8 mouse cellular contexts compared by ENCODE assay signal in genomic region chr2:132846407-132847358, GRCm38 (mm10). TPM values are rescaled to one million over a fixed set of nuclear protein-coding genes. Genes with fewer than 3 reads are reported as not detected.
DNase-seq lines count a peak whose midpoint lies in the region; ATAC-seq and TF ChIP-seq lines count a peak whose summit lies in the region.

Crls1 (plus strand) TSS chr2:132846666.

- peaks cover 34% of the 10 kb centered on the region for H3K36me3 ChIP-seq in hindbrain, embryonic 10.5 days
- no peaks in the 10 kb centered on the region for H3K36me3 ChIP-seq in lung, postnatal 0 days (ENCODE audit: insufficient read depth, low read length)

- peak within 1 kb of the TSS; percentile 73 for H3K9ac ChIP-seq in lung, postnatal 0 days (replicated peaks; ENCODE audit: low read depth)

- H3K9me3 ChIP-seq in hindbrain, embryonic 10.5 days: no peaks in the 10 kb centered on the region
- H3K9me3 ChIP-seq in lung, postnatal 0 days (ENCODE audit: low read length): no peaks in the 10 kb centered on the region

- peak within 1 kb of the TSS; percentile 94 for H3K4me2 ChIP-seq in lung, postnatal 0 days (replicated peaks; ENCODE audit: low read depth, low read length)

- TF ChIP-seq EP300 in lung, postnatal 0 days (IDR thresholded peaks at IDR 0.05): no peak

- H3K4me1 ChIP-seq in hindbrain, embryonic 10.5 days (replicated peaks): peaks cover 19% of the 10 kb centered on the region
- peaks cover 8% of the 10 kb centered on the region; the same call in 1 of the 2 replicates for H3K4me1 ChIP-seq in lung, postnatal 0 days (ENCODE audit: insufficient read depth, low read depth, low read length)

- H3K27me3 ChIP-seq in hindbrain, embryonic 10.5 days (ENCODE audit: insufficient read depth, poor library complexity, severe bottlenecking): no peaks in the 10 kb centered on the region
- H3K27me3 ChIP-seq in lung, postnatal 0 days (replicated peaks; ENCODE audit: insufficient read depth, low read length): no peaks in the 10 kb centered on the region

- TF ChIP-seq CTCF in lung, postnatal 0 days (IDR thresholded peaks at IDR 0.05): peak; percentile 99

- peak within 1 kb of the TSS; percentile 92 for H3K27ac ChIP-seq in hindbrain, embryonic 10.5 days
- H3K27ac ChIP-seq in lung, postnatal 0 days (ENCODE audit: low read length): peak within 1 kb of the TSS; percentile 72

- ATAC-seq in frontal cortex, adult (ENCODE audit: low TSS enrichment): peak; percentile 85
- peak; percentile 91 for ATAC-seq in lung, postnatal 0 days

- under 1% methylated on average over 96 of the region's 96 CpGs for WGBS in hindbrain, embryonic 10.5 days
- WGBS in lung, postnatal 0 days: under 1% methylated on average over 94 of the region's 96 CpGs

- peak within 1 kb of the TSS; percentile 90 for H3K4me3 ChIP-seq in hindbrain, embryonic 10.5 days
- peak within 1 kb of the TSS; percentile 86 for H3K4me3 ChIP-seq in lung, postnatal 0 days (ENCODE audit: low read depth, low read length)

- peak; percentile 95 for DNase-seq in MN1 (ENCODE audit: low spot score)
- DNase-seq in cerebellum, adult 9-10 months: peak; percentile 98
- peak; percentile 98 for DNase-seq in hindbrain, embryonic 10.5 days (ENCODE audit: low spot score)
- DNase-seq in layer of hippocampus, adult 9-11 months: peak; percentile 93
- peak; percentile 94 for DNase-seq in lung, postnatal 0 days (ENCODE audit: low spot score)
- DNase-seq in ovary, postnatal 14 days (ENCODE audit: low spot score): peak; percentile 99
- DNase-seq in thymus, postnatal 14 days: peak; percentile 97

RNA-seq across cellular contexts. Expression of gene Crls1, which starts in this region (rescaled TPM):
- polyA plus RNA-seq in hindbrain, embryonic 10.5 days (2016; fragmentation: Nextera tagmentation; extraction: Ambion mirVana): 8.5 and 8.7 TPM in 2 replicates
- polyA plus RNA-seq in lung, postnatal 0 days (2015; fragmentation: Nextera tagmentation; extraction: Ambion mirVana): 19.0 and 19.3 TPM in 2 replicates

Comparison
In these comparisons a context has a peak if more than half of its experiments do, and no peak if none do; other contexts are left out.
1. Peak in every context shown above with its lines: DNase-seq, ATAC-seq, H3K4me3 ChIP-seq and H3K27ac ChIP-seq.